Mouse (Mus musculus) fibroblast of lung, adult 2 months (primary cell): ENCODE measurements around the gene Zwint.

Source experiments
- DNase-seq: peaks from one replicate; pipeline ENCODE4 v3.0.0-alpha.2; 2011; ENCODE audit warnings: low read depth

Gene Zwint

GRCm38 (mm10) chr10:72654270-72655016 lies at the start of gene Zwint:
Zwint (plus strand) TSS chr10:72654845.
- peak; percentile 96 for DNase-seq

DNA sequence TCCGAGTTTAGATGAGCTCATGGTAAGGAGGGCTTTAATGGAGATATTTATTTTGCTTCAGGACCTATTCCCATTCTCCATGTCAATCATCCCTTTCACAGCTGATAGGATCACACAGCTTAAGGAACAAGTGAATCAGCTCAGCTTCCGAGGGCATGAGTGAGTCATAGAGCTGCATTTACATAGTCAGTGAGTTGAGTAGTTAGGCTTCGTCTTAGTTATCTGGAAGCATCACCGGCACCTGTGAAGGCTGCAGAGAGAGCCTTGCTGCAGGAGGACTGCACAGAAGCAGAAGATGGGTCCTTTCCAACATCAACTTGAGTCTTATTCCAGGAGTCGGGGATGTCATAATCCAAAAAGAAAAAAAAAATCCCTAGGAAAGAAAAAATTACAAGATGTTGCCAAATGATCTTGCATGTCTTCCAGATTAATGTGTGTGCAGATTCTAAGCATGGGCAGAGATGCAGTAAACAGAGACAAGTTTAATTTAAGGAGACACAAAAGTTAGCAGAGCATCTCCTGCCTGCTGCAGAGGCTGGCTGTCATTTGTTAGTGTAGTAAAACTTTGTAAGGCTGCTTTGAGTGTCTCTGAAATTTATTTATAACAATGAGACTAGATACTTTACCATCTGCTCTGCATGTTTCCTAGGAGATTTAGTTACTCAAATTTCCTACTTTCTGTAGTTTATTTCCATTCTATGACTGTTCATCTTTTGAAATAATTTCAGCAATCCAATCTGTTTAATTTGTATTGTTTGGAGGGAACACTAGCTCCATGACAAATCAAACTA lies 41.3 kb upstream of the Zwint start:
- DNase-seq, result no peak

DNA sequence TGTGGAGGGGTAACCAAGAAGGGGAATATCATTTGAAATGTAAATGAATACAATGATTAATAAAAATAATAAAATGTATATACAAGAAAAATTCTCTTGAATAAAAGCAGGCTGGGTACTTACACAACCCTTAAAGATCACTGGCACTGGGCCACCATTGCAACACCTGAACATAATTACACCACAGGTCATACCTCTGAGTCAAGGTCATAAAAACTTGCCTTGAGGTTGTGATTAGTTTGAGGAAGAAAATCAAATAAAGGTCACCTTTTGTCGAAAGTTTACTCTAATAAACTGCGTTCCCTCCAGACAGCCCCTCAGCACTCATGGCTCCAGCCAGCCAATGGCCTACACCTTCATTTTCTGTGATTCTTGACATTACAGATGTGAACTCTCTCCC lies 38.5 kb upstream of the Zwint start:
- DNase-seq, result no peak

DNA sequence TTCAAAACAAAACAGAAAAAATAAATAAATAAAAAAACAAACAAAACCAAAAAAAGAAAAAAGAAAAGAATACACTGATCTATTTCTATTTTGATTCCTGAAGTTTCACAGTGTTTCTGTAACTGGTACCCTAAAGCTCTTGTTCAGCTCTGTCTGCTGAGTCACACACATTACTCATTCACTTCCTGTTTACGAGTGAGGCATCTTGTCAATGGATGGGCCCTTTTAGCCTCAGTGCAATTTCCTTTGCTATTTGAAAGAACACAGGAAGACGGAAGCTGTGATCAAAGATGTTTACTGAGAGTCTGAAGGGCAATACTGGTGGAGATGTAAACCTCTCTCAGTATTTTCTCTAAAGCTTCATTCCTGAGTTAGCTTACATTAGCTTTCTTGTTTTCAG lies 34.1 kb upstream of the Zwint start:
- no peak for DNase-seq

- no peak for DNase-seq
Observed at GRCm38 (mm10) chr10:72623561-72623960, 31.1 kb upstream of the Zwint start.

GRCm38 (mm10) chr10:72634125-72634524 lies 20.5 kb upstream of the Zwint start:
- DNase-seq, result no peak

- no peak for DNase-seq
Observed at GRCm38 (mm10) chr10:72650867-72651266, 3.8 kb upstream of the Zwint start.

GRCm38 (mm10) chr10:72653797-72654196 lies 848 bp upstream of the Zwint start:
- peak; percentile 16 for DNase-seq

DNA sequence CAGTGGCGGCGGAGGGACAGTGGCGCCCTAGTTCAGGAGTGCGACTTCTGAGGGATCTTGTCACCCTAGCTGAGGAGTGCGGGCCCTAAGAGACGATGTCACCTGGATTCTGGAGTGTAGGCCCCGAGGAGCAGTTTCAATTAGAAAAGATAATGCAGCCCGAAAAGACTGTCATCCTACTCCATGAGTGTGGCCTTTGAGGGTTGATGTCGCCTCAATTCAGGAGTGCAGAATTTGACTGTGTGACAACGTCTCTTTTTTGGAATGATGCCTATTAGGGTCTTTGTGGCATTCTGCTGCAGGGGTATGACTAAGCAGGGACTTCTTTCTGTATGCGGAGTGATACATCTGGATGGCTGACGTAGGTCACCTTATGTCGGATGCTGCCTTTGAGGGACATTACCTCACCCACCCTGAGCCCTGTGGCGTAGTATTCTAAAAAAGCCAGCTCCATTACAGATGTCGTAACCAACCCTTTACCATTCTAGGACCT lies 418 bp downstream of the Zwint start:
- peak; percentile 22 for DNase-seq

DNA sequence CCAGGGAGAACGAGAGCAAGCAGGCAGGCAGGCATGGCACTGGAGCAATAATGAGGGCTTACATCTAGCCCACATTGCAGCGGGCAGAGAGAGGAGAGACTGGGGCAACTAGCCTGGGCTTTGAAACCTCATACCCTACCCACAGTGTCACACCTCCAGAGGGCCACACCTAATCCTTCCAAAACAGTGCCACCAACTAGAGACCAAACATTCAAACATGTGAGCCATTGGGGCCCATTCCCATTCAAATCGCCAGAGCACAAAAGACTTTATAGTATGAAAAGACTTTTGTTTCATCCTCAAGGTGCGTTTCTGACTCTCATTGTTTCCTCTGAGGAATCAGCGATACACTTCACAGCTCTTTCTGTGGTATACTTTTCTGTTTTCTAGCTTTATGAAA lies 4.6 kb downstream of the Zwint start:
- no peak for DNase-seq

DNA sequence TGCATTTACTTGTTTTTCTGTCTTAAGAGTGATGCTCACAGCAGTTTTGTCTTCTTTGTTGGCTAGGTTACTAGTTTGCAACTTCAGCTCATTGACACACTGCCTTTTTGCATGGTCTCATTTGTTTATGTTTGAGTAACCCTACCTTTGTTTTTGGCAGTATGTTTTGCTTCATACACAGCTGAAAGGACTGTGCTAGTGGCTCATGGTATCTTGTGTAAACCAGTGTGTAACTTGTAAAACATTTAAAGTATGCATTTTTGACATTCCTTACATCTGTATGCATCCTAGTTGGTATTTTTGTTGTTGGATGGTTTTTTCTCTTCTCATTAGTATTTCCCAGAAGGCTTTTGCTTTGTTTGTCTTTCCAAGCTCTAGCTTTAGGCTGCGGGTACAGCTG lies 5.7 kb downstream of the Zwint start:
- DNase-seq, result no peak

DNA sequence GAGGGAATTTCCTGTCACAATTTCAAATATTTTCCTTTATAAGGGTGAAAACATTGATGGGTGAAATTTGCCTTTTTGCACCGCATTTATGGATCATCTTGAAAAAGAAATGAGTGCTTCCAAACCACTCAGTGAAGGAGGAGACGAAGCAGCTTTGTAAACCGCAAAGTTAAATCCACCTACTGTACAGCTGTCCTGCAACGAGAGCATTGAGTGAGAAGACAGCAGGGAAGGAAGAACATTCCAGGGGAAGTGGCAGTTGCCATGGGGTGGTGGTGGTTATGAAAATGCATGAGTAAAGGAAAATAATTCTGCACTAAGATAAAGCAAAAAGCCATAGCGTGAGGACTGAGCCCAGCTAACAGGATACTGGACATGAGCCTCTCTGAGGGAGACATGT lies 13.2 kb downstream of the Zwint start:
- DNase-seq, result no peak

DNA sequence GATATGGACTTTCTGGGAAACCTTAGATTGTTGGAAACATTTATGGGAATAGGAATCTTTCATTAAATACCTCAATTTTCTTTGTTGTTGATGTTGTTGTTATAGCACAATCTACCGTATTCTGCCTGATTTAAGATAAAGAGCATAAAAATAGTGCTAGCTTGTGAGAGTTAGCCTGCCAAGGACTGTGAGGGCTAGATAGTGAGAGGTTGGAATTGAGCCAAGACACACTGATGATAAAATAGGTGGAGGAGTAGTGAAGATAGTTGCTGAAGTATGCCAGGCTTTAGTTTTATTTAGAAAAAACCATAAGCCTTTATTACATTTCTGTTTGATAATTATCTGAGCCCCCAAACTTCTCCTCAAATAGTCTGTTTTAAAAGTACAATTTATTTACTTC lies 14.4 kb downstream of the Zwint start:
- no peak for DNase-seq

DNA sequence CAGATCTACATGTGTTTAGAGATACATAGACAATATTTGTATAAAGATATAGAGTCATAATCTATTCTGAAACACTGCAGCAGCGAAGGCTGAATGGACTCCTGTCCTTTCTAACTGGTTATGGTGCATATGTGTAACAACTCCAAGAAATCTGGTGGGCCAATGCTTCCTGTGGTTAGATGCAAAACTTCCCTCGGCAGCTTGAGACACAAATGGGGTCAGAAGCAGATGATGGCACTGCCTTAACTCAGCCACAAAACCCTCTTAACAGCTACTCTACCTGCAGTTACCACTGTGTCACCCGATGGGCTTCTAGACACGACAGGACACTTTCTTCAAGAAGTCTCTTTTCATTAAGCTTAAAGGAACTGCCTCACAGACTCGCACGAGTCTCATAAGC lies 21.3 kb downstream of the Zwint start:
- DNase-seq, result no peak

DNA sequence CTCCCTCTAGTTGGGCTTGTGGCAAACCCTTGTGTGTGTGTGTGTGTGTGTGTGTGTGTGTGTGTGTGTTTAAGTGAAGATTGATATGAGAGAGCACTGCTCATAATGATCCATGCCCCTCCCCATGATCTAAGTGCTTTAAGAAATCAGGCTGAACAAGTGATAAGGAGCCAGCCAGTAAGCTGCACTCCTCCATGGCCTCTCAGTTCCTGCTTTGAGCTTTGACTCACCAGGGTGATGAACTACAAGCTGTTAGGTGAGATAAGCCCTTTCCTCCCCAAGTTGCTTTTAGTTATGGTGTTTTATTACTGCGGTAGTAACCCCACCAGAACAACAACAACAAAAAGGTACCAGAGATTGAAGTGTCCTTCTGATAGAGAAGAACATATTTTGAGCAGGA lies 21.9 kb downstream of the Zwint start:
- DNase-seq, result no peak

- no peak for DNase-seq
Observed at GRCm38 (mm10) chr10:72679086-72679485, 24.4 kb downstream of the Zwint start.

DNA sequence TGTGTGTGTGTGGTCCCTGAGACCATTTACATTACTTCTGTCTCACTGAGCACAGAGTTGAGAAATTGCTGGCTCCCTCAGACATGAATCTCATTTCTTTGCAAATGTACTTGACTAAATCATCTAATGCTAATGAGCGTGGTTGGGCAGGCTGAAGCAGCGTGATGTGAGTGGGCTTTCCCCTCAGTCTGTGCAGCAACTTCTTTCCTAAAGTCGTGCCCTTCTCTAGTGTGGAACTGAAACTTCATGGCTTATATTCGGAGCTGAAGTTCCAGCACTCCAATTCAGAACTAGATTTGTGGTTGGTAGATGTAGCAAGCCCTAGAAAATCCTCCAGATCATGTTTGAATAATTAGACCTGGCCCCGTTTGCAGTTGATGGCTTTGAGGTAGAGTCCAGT lies 46.4 kb downstream of the Zwint start:
- DNase-seq, result no peak

- no peak for DNase-seq
Observed at GRCm38 (mm10) chr10:72713754-72714153, 59.1 kb downstream of the Zwint start.
